Mouse (Mus musculus) heart, embryonic 13.5 days (tissue): ENCODE data around the gene Gpc3. TPM values are rescaled to one million over a fixed set of nuclear protein-coding genes. Genes with fewer than 3 reads are reported as not detected.

Experiments
- ATAC-seq: fragments of 200-750 bp; cut with Nextera tagmentation; 2 replicates; pipeline ENCODE4 v1.8.0; 2017; ENCODE audit warnings: moderate TSS enrichment; ENCODE audit not compliant: insufficient number of reproducible peaks, low FRiP score, low TSS enrichment; ENCODE audit errors: extremely low read depth
- H3K27ac ChIP-seq: fragments of 300-500 bp; sonication (generic); replicated peaks from 2 replicates; pipeline ENCODE4 v1.5.1; 2015; ENCODE audit warnings: moderate library complexity, mild to moderate bottlenecking, inconsistent platforms
- H3K27me3 ChIP-seq: fragments of 300-500 bp; sonication (generic); replicated peaks from 2 replicates; pipeline ENCODE4 v1.6.1; 2015; ENCODE audit warnings: mild to moderate bottlenecking, inconsistent platforms
- H3K36me3 ChIP-seq: fragments of 300-500 bp; sonication (generic); 2 replicates; pipeline ENCODE4 v1.6.1; 2015; ENCODE audit warnings: mild to moderate bottlenecking, inconsistent platforms
- H3K4me1 ChIP-seq: fragments of 300-500 bp; sonication (generic); 2 replicates; pipeline ENCODE4 v1.6.1; 2015; ENCODE audit warnings: inconsistent platforms
- H3K4me2 ChIP-seq: fragments of 300-500 bp; sonication (generic); 2 replicates; pipeline ENCODE4 v1.6.1; 2015; ENCODE audit warnings: inconsistent platforms, mild to moderate bottlenecking, moderate library complexity
- H3K4me3 ChIP-seq: fragments of 300-500 bp; sonication (generic); 2 replicates; pipeline ENCODE4 v1.5.1; 2015; ENCODE audit warnings: moderate library complexity, mild to moderate bottlenecking, inconsistent platforms
- H3K9ac ChIP-seq: fragments of 300-500 bp; sonication (generic); 2 replicates; pipeline ENCODE4 v1.6.1; 2015; ENCODE audit warnings: inconsistent platforms, mild to moderate bottlenecking, moderate library complexity
- H3K9me3 ChIP-seq: fragments of 300-500 bp; sonication (generic); 2 replicates; pipeline ENCODE4 v1.6.1; 2016; ENCODE audit warnings: inconsistent platforms
- WGBS: fragments of 180-500 bp; shearing (Covaris S2); methylation state at CpG from one replicate; pipeline ENCODE4 v1.1.7; 2015; ENCODE audit warnings: mixed read lengths; 5-methylcytosine and 5-hydroxymethylcytosine counted together
- polyA plus RNA-seq: library from polyadenylated mRNA; unstranded; fragments of >200 nt; fragmentation: Nextera tagmentation; extraction: Ambion mirVana; gene quantifications from 2 replicates; pipeline ENCODE4 v1.2.1, GENCODE M21; 2015

Gpc3 gene
- polyA plus RNA-seq, 1 experiment from 2014 or later = 511 TPM

- no peaks in the 10 kb centered on the region for H3K36me3 ChIP-seq
- 80% methylated on average over 3 of the region's 3 CpGs for WGBS
- H3K9me3 ChIP-seq = no peaks in the 10 kb centered on the region
- no peak for ATAC-seq
- no peak overlapping the region for H3K9ac ChIP-seq
- H3K4me3 ChIP-seq = no peak overlapping the region
- no peak overlapping the region for H3K4me2 ChIP-seq
- no peak overlapping the region for H3K27ac ChIP-seq
- no peaks in the 10 kb centered on the region; the same call in 1 of the 2 replicates for H3K27me3 ChIP-seq
- no peaks in the 10 kb centered on the region for H3K4me1 ChIP-seq
Observed at GRCm38 (mm10) chrX:52412936-52413335, 200.8 kb downstream of the Gpc3 start.

DNA sequence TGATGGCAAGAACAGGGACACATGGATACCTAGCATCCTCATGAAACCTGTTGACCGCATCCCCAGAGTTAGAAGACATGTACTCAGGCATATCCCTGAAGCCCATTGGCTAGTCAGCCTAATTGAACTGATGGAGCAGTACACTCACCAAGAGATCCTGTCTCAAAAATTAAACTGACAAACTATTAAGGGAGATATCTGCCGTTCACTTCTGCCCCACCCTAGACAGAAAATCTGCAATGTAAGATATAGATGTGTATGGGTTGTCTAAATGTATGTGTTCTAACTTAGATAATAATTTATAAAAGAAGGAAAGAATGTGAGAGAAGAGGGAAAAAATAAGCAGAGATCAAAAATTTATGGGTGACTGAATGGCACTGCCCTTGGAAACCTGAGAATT lies 212.6 kb downstream of the Gpc3 start:
- Histone ChIP-seq H3K9me3 (no peaks in the 10 kb centered on the region), H3K4me3 (no peak overlapping the region), H3K4me2 (no peak overlapping the region), H3K4me1 (no peaks in the 10 kb centered on the region), H3K9ac (no peak overlapping the region), H3K27ac (no peak overlapping the region), H3K27me3 (no peaks in the 10 kb centered on the region), H3K36me3 (0 out of 2 replicates have a peak, but pooled peaks cover 4% of the 10 kb centered on the region)
- ATAC-seq = no peak
- WGBS = 88% methylated on average over 2 of the region's 2 CpGs

- H3K27ac ChIP-seq = no peak overlapping the region
- 66% methylated on average over 3 of the region's 3 CpGs for WGBS
Observed at GRCm38 (mm10) chrX:52375129-52375528, 238.6 kb downstream of the Gpc3 start.

DNA sequence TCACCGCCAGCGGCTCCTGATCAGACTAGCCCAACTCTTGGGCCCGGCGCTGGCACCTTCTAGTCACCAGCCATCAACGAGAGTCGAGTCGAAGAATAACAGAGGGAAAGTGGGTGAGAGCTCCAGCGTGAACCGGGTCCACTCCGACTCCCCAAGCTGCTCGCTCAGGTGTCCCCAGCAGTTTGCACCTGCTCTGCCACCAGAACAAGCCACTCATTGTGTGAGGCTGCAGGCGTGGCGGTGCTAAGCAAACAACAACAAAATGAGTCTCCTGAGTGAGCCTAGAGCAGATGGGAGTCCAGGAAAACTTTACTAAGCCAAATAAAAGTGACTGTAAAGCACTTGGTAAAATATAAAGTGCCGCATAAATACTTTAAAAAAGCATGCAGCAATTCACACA lies 239.5 kb downstream of the Gpc3 start:
- Histone ChIP-seq H3K36me3 (no peaks in the 10 kb centered on the region), H3K27ac (no peak overlapping the region), H3K27me3 (no peaks in the 10 kb centered on the region), H3K9ac (no peak overlapping the region), H3K9me3 (no peaks in the 10 kb centered on the region), H3K4me3 (no peak overlapping the region), H3K4me1 (0 out of 2 replicates have a peak, but pooled peaks cover 9% of the 10 kb centered on the region), H3K4me2 (no peak overlapping the region)
- 82% methylated on average over 14 of the region's 14 CpGs for WGBS
- no peak for ATAC-seq

More at GRCm38 (mm10) chrX:52375129-52375528, 238.6 kb downstream of the Gpc3 start:
- Histone ChIP-seq H3K4me2 (no peak overlapping the region), H3K4me3 (no peak overlapping the region), H3K36me3 (no peaks in the 10 kb centered on the region), H3K9me3 (no peaks in the 10 kb centered on the region), H3K9ac (no peak overlapping the region), H3K4me1 (0 out of 2 replicates have a peak, but pooled peaks cover 9% of the 10 kb centered on the region), H3K27me3 (no peaks in the 10 kb centered on the region)
- no peak for ATAC-seq

GRCm38 (mm10) chrX:52372436-52372835 lies 241.3 kb downstream of the Gpc3 start:
- Histone ChIP-seq H3K27ac (no peak overlapping the region), H3K9ac (no peak overlapping the region), H3K9me3 (no peaks in the 10 kb centered on the region), H3K4me2 (no peak overlapping the region), H3K4me1 (0 out of 2 replicates have a peak, but pooled peaks cover 9% of the 10 kb centered on the region), H3K4me3 (no peak overlapping the region), H3K36me3 (no peaks in the 10 kb centered on the region), H3K27me3 (no peaks in the 10 kb centered on the region)
- 73% methylated on average over 5 of the region's 5 CpGs for WGBS
- no peak for ATAC-seq

DNA sequence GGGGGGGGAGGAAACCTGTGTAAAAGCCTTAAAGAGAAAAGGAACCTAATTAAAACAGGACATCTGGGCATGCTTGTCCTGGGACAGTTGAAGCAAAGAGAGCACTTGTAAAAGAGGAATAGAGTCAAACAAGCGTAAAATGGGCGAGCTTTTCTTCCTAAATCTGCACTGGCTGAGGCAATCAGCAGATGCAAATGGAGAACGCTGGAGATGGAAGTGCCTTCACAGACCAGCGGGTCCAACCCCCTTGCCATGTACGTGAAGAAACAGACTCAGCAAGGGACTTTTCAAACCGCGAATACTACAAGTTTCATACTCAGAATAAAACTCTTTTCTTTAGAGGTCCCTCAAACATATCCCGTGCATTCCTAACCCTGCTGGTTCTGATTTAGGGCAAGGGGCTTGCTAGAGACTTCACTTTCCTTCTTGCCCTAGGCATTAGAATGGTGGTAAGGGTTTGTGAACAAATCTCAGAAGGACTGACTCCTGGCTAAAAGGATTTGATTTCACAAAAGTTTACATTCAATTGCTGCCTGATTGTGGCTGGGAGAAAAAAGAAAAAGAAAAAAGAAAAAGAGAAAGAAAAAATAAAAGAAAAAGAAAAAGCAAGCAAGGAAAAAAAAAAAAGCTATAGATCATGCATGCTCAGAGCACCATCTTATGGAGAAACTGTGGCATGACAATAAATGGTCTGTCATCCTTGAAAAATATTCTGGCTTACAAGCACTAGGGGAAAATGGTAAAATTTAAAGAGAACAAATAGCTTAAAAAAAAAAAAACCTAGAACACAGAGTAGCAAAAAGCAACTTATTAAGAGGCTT lies 243.6 kb downstream of the Gpc3 start:
- WGBS = 71% methylated on average over 8 of the region's 8 CpGs
- H3K27me3 ChIP-seq = no peaks in the 10 kb centered on the region
- H3K4me1 ChIP-seq = no peaks in the 10 kb centered on the region
- H3K9ac ChIP-seq = no peak overlapping the region
- no peak overlapping the region for H3K27ac ChIP-seq
- no peaks in the 10 kb centered on the region for H3K36me3 ChIP-seq
- ATAC-seq = no peak
- no peaks in the 10 kb centered on the region for H3K9me3 ChIP-seq
- no peak overlapping the region for H3K4me3 ChIP-seq
- H3K4me2 ChIP-seq = no peak overlapping the region

- ATAC-seq = no peak
Observed at GRCm38 (mm10) chrX:52369304-52369937, 244.3 kb downstream of the Gpc3 start.

DNA sequence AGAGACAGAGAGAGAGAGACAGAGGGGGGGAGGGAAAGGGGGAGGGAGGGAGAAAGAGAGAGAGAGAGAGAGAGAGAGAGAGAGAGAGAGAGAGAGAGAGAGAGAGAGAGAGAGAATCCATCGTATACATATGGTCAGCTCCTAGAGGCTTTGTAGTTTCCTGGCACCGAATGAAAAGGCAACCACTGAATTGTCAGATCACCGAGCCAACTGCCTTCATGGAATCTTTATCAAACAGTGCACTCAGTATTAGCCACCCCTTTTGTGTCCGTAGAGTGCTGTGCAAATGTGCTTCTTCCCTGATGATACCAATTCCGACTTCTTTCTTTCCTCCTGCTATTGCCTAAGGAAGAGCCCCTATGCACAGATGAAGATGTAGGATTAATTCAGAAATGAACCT lies 246.9 kb downstream of the Gpc3 start:
- Histone ChIP-seq H3K9me3 (no peaks in the 10 kb centered on the region), H3K4me1 (no peaks in the 10 kb centered on the region), H3K27ac (no peak overlapping the region), H3K27me3 (no peaks in the 10 kb centered on the region), H3K9ac (no peak overlapping the region), H3K36me3 (no peaks in the 10 kb centered on the region), H3K4me3 (no peak overlapping the region), H3K4me2 (no peak overlapping the region)
- ATAC-seq = no peak
- 73% methylated on average over 5 of the region's 5 CpGs for WGBS

More at GRCm38 (mm10) chrX:52369304-52369937, 244.3 kb downstream of the Gpc3 start:
- Histone ChIP-seq H3K9ac (no peak overlapping the region), H3K27ac (no peak overlapping the region), H3K9me3 (no peaks in the 10 kb centered on the region), H3K36me3 (no peaks in the 10 kb centered on the region), H3K27me3 (no peaks in the 10 kb centered on the region), H3K4me1 (no peaks in the 10 kb centered on the region), H3K4me3 (no peak overlapping the region), H3K4me2 (no peak overlapping the region)
- WGBS = 69% methylated on average over 6 of the region's 6 CpGs

DNA sequence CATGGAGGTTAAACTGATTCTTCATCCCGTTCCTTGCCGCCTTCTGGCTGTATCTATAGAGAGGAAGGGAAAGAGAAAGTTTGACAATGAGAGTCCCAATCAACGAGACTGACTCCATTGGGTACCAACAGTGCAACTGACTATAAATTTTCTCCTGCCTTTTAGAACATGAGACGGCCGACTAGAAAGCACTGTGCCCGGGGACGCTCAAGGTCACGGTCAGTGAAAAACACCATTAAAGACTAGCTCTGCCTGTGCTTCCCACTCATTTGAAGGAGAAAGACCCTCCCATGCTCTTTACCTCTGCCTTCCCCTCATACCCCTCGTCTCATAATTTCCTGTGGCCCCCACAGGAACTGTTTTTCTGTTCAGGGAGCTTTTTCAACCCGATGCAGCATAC lies 248.0 kb downstream of the Gpc3 start:
- ATAC-seq = no peak
- Histone ChIP-seq H3K9ac (no peak overlapping the region), H3K36me3 (no peaks in the 10 kb centered on the region), H3K27me3 (no peaks in the 10 kb centered on the region), H3K4me1 (no peaks in the 10 kb centered on the region), H3K4me3 (no peak overlapping the region), H3K9me3 (no peaks in the 10 kb centered on the region), H3K4me2 (no peak overlapping the region), H3K27ac (no peak overlapping the region)
- WGBS = 69% methylated on average over 10 of the region's 10 CpGs

- ATAC-seq = no peak
- H3K27ac ChIP-seq = no peak overlapping the region
Observed at GRCm38 (mm10) chrX:52362241-52363011, 251.3 kb downstream of the Gpc3 start.

GRCm38 (mm10) chrX:52352981-52353380 lies 260.8 kb downstream of the Gpc3 start:
- Histone ChIP-seq H3K27ac (no peak overlapping the region), H3K9ac (no peak overlapping the region), H3K4me3 (no peak overlapping the region), H3K36me3 (no peaks in the 10 kb centered on the region), H3K9me3 (no peaks in the 10 kb centered on the region), H3K4me2 (no peak overlapping the region), H3K27me3 (no peaks in the 10 kb centered on the region), H3K4me1 (0 out of 2 replicates have a peak, but pooled peaks cover 4% of the 10 kb centered on the region)
- no peak for ATAC-seq
- 81% methylated on average over 4 of the region's 4 CpGs for WGBS

More at GRCm38 (mm10) chrX:52362241-52363011, 251.3 kb downstream of the Gpc3 start:
- Histone ChIP-seq H3K9ac (no peak overlapping the region), H3K4me1 (no peaks in the 10 kb centered on the region), H3K4me3 (no peak overlapping the region), H3K4me2 (no peak overlapping the region), H3K36me3 (no peaks in the 10 kb centered on the region), H3K9me3 (no peaks in the 10 kb centered on the region), H3K27me3 (no peaks in the 10 kb centered on the region)
- 84% methylated on average over 4 of the region's 4 CpGs for WGBS
